Mouse (Mus musculus): ENCODE results near the gene Tex52. TPM values are rescaled to one million over a fixed set of nuclear protein-coding genes. Genes with fewer than 3 reads are reported as not detected.

Tex52 gene
- polyA plus RNA-seq, 1 experiment, result 0.05 TPM

GRCm38 (mm10) chr6:128361901-128362300, 13.4 kb upstream of the Tex52 start:
- Histone ChIP-seq H3K36me3 (ENCODE audit: control insufficient read depth, insufficient read depth, low read length) (peaks cover 5% of the 10 kb centered on the region; the same call in 1 of the 2 replicates), H3K27me3 (ENCODE audit: control insufficient read depth, insufficient read depth, low read length) (no peaks in the 10 kb centered on the region), H3K4me3 (ENCODE audit: extremely low read depth, insufficient read depth, insufficient read length) (peak overlapping the region; percentile 95), H3K4me1 (ENCODE audit: control insufficient read depth, insufficient read depth, insufficient read length) (0 out of 2 replicates have a peak, but pooled peaks cover 3% of the 10 kb centered on the region), H3K27ac (ENCODE audit: insufficient read depth, low read length) (no peak overlapping the region; the same call in 1 of the 2 replicates)
- DNase-seq (ENCODE audit: low read depth in 1 of 2, low spot score in 2 of 2), result no peak
- WGBS, result 22% methylated on average over 9 of the region's 9 CpGs
- no peak for TF ChIP-seq CTCF (IDR thresholded peaks at IDR 0.05; ENCODE audit: extremely low read depth, insufficient read depth, insufficient read length, insufficient replicate concordance)
- no peak for TF ChIP-seq POLR2A (IDR thresholded peaks at IDR 0.05; ENCODE audit: low read depth, low read length)

GRCm38 (mm10) chr6:128362381-128363006, 12.8 kb upstream of the Tex52 start, which contains the start of the genes Rhno1 and Foxm1:
Gene Rhno1, minus strand, starts transcription at chr6:128362911.
Gene Foxm1, plus strand, starts transcription at chr6:128362967.
- peak within 1 kb of the TSS; percentile 95 for H3K4me3 ChIP-seq (ENCODE audit: extremely low read depth, insufficient read depth, insufficient read length)
- peaks cover 4% of the 10 kb centered on the region; the same call in 1 of the 2 replicates for H3K36me3 ChIP-seq (ENCODE audit: control insufficient read depth, insufficient read depth, low read length)
- H3K27me3 ChIP-seq (ENCODE audit: control insufficient read depth, insufficient read depth, low read length), result no peaks in the 10 kb centered on the region
- TF ChIP-seq CTCF (IDR thresholded peaks at IDR 0.05; ENCODE audit: extremely low read depth, insufficient read depth, insufficient read length, insufficient replicate concordance), result no peak
- H3K27ac ChIP-seq (ENCODE audit: insufficient read depth, low read length), result peak within 1 kb of the TSS; percentile 85
- peak; percentile 42 to 75 for DNase-seq (ENCODE audit: low read depth in 1 of 2, low spot score in 2 of 2)
- H3K4me1 ChIP-seq (ENCODE audit: control insufficient read depth, insufficient read depth, insufficient read length), result 0 out of 2 replicates have a peak, but pooled peaks cover 3% of the 10 kb centered on the region
- WGBS, result under 1% methylated on average over 76 of the region's 76 CpGs

- H3K36me3 ChIP-seq (ENCODE audit: control insufficient read depth, insufficient read depth, low read length), result peaks cover 3% of the 10 kb centered on the region; the same call in 1 of the 2 replicates
- TF ChIP-seq CTCF (IDR thresholded peaks at IDR 0.05; ENCODE audit: extremely low read depth, insufficient read depth, insufficient read length, insufficient replicate concordance) (no peak), POLR2A (IDR thresholded peaks at IDR 0.05; ENCODE audit: low read depth, low read length) (no peak)
- DNase-seq (ENCODE audit: low read depth in 1 of 2, low spot score in 2 of 2), result no peak
- 0 out of 2 replicates have a peak, but pooled peaks cover 3% of the 10 kb centered on the region for H3K4me1 ChIP-seq (ENCODE audit: control insufficient read depth, insufficient read depth, insufficient read length)
- peak overlapping the region; percentile 95 for H3K4me3 ChIP-seq (ENCODE audit: extremely low read depth, insufficient read depth, insufficient read length)
- no peaks in the 10 kb centered on the region for H3K27me3 ChIP-seq (ENCODE audit: control insufficient read depth, insufficient read depth, low read length)
- WGBS, result 2% methylated on average over 46 of the region's 46 CpGs
- no peak overlapping the region for H3K27ac ChIP-seq (ENCODE audit: insufficient read depth, low read length)
Observed at GRCm38 (mm10) chr6:128363007-128363825, 12.0 kb upstream of the Tex52 start.

- Histone ChIP-seq H3K27me3 (ENCODE audit: control insufficient read depth, insufficient read depth, low read length) (no peaks in the 10 kb centered on the region), H3K4me3 (ENCODE audit: extremely low read depth, insufficient read depth, insufficient read length) (no peak overlapping the region), H3K27ac (ENCODE audit: insufficient read depth, low read length) (no peak overlapping the region), H3K4me1 (ENCODE audit: control insufficient read depth, insufficient read depth, insufficient read length) (0 out of 2 replicates have a peak, but pooled peaks cover 3% of the 10 kb centered on the region), H3K36me3 (ENCODE audit: control insufficient read depth, insufficient read depth, low read length) (no peaks in the 10 kb centered on the region)
- TF ChIP-seq CTCF (IDR thresholded peaks at IDR 0.05; ENCODE audit: extremely low read depth, insufficient read depth, insufficient read length, insufficient replicate concordance) (no peak), POLR2A (IDR thresholded peaks at IDR 0.05; ENCODE audit: low read depth, low read length) (no peak)
- 72% methylated on average over 6 of the region's 6 CpGs for WGBS
- DNase-seq (ENCODE audit: low read depth in 1 of 2, low spot score in 2 of 2), result no peak
Observed at GRCm38 (mm10) chr6:128364721-128365120, 10.5 kb upstream of the Tex52 start.

- Histone ChIP-seq H3K4me3 (ENCODE audit: extremely low read depth, insufficient read depth, insufficient read length) (no peak overlapping the region), H3K36me3 (ENCODE audit: control insufficient read depth, insufficient read depth, low read length) (no peaks in the 10 kb centered on the region), H3K27ac (ENCODE audit: insufficient read depth, low read length) (no peak overlapping the region), H3K27me3 (ENCODE audit: control insufficient read depth, insufficient read depth, low read length) (no peaks in the 10 kb centered on the region), H3K4me1 (ENCODE audit: control insufficient read depth, insufficient read depth, insufficient read length) (0 out of 2 replicates have a peak, but pooled peaks cover 3% of the 10 kb centered on the region)
- TF ChIP-seq POLR2A (IDR thresholded peaks at IDR 0.05; ENCODE audit: low read depth, low read length), result no peak
- no peak for TF ChIP-seq CTCF (IDR thresholded peaks at IDR 0.05; ENCODE audit: extremely low read depth, insufficient read depth, insufficient read length, insufficient replicate concordance)
- 89% methylated on average over 5 of the region's 5 CpGs for WGBS
- DNase-seq (ENCODE audit: low read depth in 1 of 2, low spot score in 2 of 2), result no peak
Observed at GRCm38 (mm10) chr6:128366466-128366865, 8.8 kb upstream of the Tex52 start.

- Histone ChIP-seq H3K36me3 (ENCODE audit: control insufficient read depth, insufficient read depth, low read length) (peaks cover 8% of the 10 kb centered on the region), H3K4me1 (ENCODE audit: control insufficient read depth, insufficient read depth, insufficient read length) (no peaks in the 10 kb centered on the region), H3K27ac (ENCODE audit: insufficient read depth, low read length) (no peak overlapping the region), H3K27me3 (ENCODE audit: control insufficient read depth, insufficient read depth, low read length) (no peaks in the 10 kb centered on the region), H3K4me3 (ENCODE audit: extremely low read depth, insufficient read depth, insufficient read length) (no peak overlapping the region)
- WGBS, result 98% methylated on average over 5 of the region's 5 CpGs
- no peak for DNase-seq (ENCODE audit: low read depth in 1 of 2, low spot score in 2 of 2)
- TF ChIP-seq POLR2A (IDR thresholded peaks at IDR 0.05; ENCODE audit: low read depth, low read length) (no peak), CTCF (IDR thresholded peaks at IDR 0.05; ENCODE audit: extremely low read depth, insufficient read depth, insufficient read length, insufficient replicate concordance) (no peak)
Observed at GRCm38 (mm10) chr6:128370040-128370439, 5.2 kb upstream of the Tex52 start.

Data from spleen, adult 2 months (tissue).